Mouse (Mus musculus): ENCODE measurements around the gene Tada2b. TPM values are rescaled to one million over a fixed set of nuclear protein-coding genes. Genes with fewer than 3 reads are reported as not detected.
A peak's percentile ranks its signal among the peaks of the same experiment; 100 is the strongest.

Gene Tada2b
- total RNA-seq (2017) = 3.7 and 7.6 TPM in 2 replicates

DNA sequence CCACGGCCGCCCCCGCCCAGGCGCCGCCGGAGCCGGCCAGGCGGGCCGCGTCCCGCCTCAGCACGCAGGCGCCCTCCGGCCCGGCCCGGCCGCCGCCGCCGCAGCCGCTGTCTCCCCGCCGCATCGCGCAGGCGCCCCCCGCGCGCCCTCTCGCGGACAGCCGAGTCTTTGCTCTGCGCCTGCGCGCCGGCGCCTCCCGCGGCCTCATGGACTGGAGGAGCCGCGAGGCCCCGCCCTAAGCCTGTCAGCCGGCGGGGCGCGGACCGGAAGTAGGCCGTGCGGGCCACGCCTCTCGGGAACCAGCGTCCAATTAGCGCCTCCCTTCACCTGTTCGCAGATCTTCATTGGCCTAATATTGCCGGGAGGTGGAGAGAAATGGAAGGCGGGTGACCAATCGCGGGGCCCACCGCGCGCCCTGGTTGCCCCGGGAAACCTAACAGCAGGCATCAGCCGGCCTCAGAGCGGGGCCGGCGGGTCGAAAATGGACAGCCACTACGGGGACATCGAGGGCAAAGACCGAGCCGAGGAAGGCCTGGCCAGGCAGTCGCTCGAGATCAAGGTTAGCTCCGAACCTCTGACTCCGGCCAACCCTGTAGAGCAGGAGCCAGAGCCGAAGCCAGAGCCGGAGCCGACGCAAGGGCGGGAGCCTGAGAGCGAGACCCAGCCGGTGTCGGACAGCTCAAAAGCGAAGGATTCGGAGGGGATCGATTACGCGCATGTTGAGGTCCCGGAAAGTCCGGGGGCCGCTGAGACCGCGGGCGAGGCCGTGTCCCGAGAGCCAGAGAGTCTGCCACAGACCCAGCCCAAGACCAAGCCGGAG lies at the start of gene Tada2b, which contains the start of gene Ccdc96:
Gene Tada2b (minus strand): TSS at position 115 of the 820 bp plus-strand sequence.
Gene Ccdc96 (plus strand): TSS at position 418 of the 820 bp plus-strand sequence.
- ATAC-seq (replicated peaks in 1 of 2; ENCODE audit: insufficient read depth in 1 of 2, low FRiP score in 2 of 2, low TSS enrichment in 1 of 2, low read depth in 1 of 2, poor library complexity in 2 of 2, severe bottlenecking in 2 of 2) = peak; percentile 86 to 92

DNA sequence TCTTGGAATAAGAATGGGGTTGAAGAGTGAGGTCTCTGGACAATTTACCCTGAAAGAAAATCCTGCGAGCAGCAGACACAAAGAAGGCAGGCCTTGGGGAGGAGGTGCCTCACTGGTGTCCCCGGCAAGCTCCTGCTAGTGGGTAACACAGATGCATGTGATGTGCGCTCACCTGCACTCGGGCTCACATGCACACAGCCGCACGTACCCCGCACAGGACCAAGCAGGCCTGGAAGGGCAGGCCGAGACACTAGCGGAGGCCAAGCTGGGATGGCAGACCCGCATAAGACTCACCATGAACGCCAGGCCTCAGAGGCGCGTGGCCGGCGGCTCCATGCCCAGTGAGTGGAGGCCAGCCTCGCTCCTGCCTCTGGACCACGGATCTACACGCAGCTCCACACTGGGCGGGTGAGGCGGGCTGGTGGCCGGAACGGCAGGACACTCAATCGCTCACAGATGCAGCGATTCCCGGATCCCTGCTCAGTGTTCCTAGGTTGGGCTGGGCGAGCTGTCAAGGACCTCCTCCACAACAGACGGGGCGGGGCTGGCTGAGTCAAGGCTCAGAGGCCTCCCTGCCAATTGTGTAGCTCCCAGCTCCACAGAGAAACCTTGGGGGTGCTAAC lies 46.2 kb upstream of the Tada2b start:
- ATAC-seq (replicated peaks in 1 of 2; ENCODE audit: insufficient read depth in 1 of 2, low FRiP score in 2 of 2, low TSS enrichment in 1 of 2, low read depth in 1 of 2, poor library complexity in 2 of 2, severe bottlenecking in 2 of 2) = peak; percentile 91 to 94

DNA sequence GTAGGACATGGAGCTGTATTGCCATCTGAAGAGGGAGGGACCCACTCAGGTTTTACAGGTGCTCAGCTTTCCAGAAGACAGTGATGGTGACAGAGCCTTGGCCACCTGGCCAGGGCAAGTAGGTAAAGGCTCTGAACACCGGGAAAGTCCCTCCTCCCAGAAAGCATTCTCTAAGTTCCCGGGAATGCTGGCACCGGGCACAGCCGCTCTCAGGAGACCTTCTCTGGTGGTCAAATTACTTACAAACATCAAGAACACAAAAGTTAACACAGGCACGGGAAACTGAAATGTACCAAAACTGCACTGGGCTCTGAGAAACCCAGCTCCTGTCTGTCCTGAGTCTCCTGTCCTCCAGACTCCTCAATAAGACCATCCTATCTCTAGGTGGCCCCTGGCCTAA lies 45.6 kb upstream of the Tada2b start:
- ATAC-seq (replicated peaks in 1 of 2; ENCODE audit: insufficient read depth in 1 of 2, low FRiP score in 2 of 2, low TSS enrichment in 1 of 2, low read depth in 1 of 2, poor library complexity in 2 of 2, severe bottlenecking in 2 of 2) = no peak

DNA sequence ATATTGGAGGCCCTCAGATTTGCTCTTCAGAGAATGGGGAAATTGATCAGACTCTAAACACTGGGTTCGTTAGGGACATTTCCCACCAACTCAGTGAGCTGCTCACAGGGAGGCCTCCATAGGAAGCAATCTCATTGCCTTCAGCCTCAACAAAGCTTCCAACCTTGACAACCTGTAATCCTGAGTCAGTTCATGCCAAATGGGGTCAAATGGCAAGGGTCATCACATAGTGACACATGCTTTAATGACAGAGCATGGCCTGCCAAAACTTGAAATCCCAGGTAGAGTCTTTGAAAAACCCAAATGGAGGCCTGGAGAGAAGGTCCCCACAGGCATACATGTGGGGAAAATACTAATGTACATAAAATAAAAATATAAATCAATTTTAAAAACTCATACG lies 42.8 kb upstream of the Tada2b start:
- no peak for ATAC-seq (replicated peaks in 1 of 2; ENCODE audit: insufficient read depth in 1 of 2, low FRiP score in 2 of 2, low TSS enrichment in 1 of 2, low read depth in 1 of 2, poor library complexity in 2 of 2, severe bottlenecking in 2 of 2)

DNA sequence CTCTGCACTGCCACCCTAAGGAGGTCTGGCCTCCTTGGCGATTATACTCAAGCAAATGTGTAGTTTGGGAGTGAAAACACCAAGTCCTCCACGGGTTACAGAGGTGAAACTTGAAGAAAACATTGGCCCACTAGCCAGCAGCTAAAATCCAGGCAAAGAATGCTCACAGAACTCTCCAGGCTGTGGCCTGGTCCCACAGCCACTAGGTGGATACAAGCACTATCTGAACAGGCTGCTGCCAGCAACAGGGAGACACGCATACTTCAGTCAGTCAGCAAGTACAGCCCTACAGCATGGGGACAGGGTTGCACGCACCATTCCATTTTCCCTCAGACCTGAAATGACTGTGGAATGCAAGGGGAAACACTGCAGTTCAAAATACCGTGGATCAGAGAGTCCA lies 42.2 kb upstream of the Tada2b start:
- no peak for ATAC-seq (replicated peaks in 1 of 2; ENCODE audit: insufficient read depth in 1 of 2, low FRiP score in 2 of 2, low TSS enrichment in 1 of 2, low read depth in 1 of 2, poor library complexity in 2 of 2, severe bottlenecking in 2 of 2)

DNA sequence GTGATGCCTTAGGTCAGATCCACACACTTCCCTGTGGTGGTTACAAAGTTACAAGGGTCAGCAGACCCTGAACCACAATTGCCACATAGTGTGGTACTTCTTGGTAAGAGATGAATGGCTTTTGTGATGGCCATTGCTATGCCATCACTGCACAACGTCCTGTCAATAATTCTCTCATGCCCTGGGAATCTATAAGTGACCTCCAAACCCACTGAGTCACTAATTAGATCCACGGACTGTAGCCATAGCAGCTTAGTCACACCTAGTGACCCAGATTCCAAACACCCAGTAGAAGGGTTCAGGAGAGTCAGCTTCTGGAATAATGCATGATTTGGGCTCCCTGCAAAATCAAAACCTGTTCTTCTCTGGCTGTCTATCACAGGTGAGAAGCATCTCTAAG lies 41.1 kb upstream of the Tada2b start:
- no peak for ATAC-seq (replicated peaks in 1 of 2; ENCODE audit: insufficient read depth in 1 of 2, low FRiP score in 2 of 2, low TSS enrichment in 1 of 2, low read depth in 1 of 2, poor library complexity in 2 of 2, severe bottlenecking in 2 of 2)

DNA sequence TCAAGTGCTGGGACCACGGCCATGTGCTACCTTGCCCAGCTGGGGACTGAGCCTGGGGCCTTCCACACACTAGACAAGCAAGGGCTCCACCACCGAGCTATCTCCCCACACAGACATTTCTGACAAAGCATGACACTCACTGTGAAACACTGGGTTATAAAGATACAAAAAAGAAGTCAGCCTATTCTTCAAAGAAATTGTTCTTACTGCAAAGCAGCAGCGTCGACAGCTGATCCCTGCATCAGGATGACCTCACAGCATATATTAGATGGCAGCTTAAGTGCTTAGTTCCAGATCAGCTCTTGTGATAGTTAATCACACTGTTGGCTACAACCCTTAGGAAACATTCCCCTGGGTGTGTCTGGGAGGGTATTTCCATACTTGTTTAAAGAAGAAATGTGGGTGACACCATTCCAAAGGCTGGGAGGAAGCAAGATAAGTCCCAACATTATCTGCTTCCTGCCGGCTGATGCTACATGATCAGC lies 39.2 kb upstream of the Tada2b start:
- ATAC-seq (replicated peaks in 1 of 2; ENCODE audit: insufficient read depth in 1 of 2, low FRiP score in 2 of 2, low TSS enrichment in 1 of 2, low read depth in 1 of 2, poor library complexity in 2 of 2, severe bottlenecking in 2 of 2) = no peak

DNA sequence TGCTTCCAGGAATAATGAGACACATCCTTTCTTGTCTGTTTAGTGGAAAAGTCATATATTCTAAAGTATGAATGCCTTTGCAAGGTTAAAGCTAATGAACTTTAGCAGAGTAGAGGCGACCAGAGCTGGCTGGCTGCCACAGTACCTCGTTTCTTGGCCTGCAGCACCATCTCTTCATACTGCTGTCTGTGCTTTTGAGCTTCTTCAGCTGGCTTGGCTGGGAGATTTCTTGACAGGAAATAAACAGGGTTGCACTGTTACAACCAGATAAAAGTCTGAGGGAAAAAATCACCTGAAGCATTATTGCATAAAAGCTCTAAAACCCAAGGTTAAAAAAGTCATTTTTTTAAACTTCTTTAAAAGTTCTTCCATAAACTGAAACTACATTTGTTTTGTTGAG lies 38.7 kb upstream of the Tada2b start:
- ATAC-seq (replicated peaks in 1 of 2; ENCODE audit: insufficient read depth in 1 of 2, low FRiP score in 2 of 2, low TSS enrichment in 1 of 2, low read depth in 1 of 2, poor library complexity in 2 of 2, severe bottlenecking in 2 of 2) = no peak

DNA sequence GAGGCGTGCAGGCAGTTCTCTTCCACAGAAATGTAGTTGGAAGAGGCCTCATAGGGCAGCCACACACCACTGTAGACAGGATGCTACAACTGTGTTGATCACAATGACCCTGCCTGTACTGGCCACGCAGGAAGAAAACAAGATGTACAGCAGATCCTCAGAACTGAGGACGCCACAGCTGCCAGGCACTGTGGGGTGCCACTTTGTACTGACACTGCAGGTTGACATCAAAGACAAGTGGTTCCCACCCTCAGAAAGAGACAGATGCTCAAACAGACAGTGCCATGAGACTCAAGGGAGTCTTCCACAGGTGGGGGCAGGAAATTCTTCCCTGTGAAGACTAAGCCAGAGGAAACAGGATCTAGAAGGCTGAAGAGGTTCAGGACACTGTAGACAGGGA lies 35.7 kb upstream of the Tada2b start:
- no peak for ATAC-seq (replicated peaks in 1 of 2; ENCODE audit: insufficient read depth in 1 of 2, low FRiP score in 2 of 2, low TSS enrichment in 1 of 2, low read depth in 1 of 2, poor library complexity in 2 of 2, severe bottlenecking in 2 of 2)

DNA sequence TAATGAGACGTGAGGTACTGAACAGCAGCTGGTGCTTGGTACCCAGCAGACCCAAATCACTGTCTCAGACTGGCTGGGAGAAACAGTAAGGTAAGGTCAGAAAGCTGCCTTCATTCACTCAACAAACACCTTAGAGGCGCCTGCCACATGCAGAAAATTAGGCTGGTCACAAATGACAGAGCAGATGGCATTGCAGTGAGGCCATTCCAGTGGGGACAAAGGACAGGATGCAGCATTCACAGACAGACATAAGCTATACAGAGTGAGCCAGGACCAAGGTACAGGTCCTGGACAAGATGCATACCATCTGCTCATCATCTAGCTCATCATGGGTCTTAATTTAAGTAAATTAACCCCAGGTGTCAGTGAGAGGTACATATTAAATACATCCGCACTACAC lies 33.5 kb upstream of the Tada2b start:
- ATAC-seq (replicated peaks in 1 of 2; ENCODE audit: insufficient read depth in 1 of 2, low FRiP score in 2 of 2, low TSS enrichment in 1 of 2, low read depth in 1 of 2, poor library complexity in 2 of 2, severe bottlenecking in 2 of 2) = no peak

DNA sequence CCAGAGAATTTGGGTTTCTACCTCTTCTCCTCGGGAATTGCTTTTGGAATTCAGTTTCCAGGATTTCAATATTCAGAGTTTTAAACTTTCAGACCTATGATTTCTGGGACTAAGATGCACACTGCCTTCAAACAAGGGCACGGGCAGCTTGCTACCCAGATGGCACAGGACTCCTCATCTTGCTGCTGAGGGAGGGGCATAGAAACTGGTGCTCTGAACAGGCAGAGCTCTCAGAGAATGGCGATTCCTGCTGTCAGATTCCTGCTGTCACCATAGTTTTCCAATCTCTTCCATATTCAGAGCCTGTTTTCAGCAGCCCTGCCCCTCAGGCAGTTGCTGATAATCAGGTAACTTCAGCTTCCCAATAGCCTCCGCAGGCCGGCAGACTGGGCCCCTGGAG lies 31.5 kb upstream of the Tada2b start:
- no peak for ATAC-seq (replicated peaks in 1 of 2; ENCODE audit: insufficient read depth in 1 of 2, low FRiP score in 2 of 2, low TSS enrichment in 1 of 2, low read depth in 1 of 2, poor library complexity in 2 of 2, severe bottlenecking in 2 of 2)

DNA sequence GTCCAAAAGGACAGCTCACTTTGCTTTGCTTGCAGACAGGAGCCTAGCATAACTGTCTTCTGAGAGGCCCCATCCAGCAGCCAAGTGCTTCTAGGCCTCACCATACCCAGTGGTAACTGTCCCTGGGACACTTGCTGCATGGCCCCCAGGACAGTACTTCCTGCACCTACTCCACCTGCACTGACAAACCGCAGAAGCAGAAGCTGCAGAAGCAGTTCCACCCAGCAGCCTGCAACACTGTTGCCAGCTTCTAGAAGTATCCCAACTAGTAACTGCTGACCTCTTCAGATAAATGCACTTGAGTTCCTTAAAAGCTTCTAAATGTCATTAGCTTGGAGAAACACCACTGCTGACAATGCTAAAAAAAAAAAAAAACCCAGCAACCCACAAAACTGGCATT lies 31.0 kb upstream of the Tada2b start:
- ATAC-seq (replicated peaks in 1 of 2; ENCODE audit: insufficient read depth in 1 of 2, low FRiP score in 2 of 2, low TSS enrichment in 1 of 2, low read depth in 1 of 2, poor library complexity in 2 of 2, severe bottlenecking in 2 of 2) = no peak

DNA sequence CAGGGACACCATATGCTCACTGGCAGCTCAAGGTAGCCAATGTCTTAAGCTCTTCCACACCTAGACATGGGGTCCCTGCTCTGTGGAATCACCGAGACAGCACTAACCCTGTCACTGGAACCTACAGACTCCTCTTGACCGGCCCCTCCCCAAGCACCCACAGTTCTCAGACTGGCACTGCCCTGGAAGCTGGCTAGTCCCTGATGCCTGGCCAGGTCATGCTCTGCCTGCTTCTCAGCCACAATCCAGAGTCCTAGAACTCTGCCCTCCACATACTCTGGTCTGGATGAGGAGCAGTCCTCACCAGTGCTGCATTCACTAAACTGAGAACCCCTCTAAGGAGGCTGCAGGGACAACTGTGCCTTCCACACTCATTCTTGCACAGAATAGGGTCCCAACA lies 26.9 kb upstream of the Tada2b start:
- ATAC-seq (replicated peaks in 1 of 2; ENCODE audit: insufficient read depth in 1 of 2, low FRiP score in 2 of 2, low TSS enrichment in 1 of 2, low read depth in 1 of 2, poor library complexity in 2 of 2, severe bottlenecking in 2 of 2) = no peak

DNA sequence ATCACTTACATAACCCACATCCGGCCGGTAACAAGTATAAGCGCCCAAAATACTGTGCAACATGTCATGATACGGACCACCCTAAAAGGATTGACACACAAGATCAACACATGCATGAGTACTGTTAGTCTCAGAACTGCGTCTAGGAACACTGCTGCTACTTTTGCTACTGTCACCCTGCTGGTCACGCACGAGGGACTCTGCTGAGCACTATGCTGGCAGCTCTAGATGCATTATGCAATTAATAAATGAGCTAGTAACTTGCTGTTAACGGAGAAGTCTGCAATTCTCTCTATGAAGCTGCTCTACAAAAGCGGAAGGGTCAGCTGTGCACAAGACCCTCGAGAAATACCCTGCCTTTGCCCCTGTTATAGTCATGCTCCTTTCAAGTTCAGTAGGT lies 24.3 kb upstream of the Tada2b start:
- ATAC-seq (replicated peaks in 1 of 2; ENCODE audit: insufficient read depth in 1 of 2, low FRiP score in 2 of 2, low TSS enrichment in 1 of 2, low read depth in 1 of 2, poor library complexity in 2 of 2, severe bottlenecking in 2 of 2) = no peak

DNA sequence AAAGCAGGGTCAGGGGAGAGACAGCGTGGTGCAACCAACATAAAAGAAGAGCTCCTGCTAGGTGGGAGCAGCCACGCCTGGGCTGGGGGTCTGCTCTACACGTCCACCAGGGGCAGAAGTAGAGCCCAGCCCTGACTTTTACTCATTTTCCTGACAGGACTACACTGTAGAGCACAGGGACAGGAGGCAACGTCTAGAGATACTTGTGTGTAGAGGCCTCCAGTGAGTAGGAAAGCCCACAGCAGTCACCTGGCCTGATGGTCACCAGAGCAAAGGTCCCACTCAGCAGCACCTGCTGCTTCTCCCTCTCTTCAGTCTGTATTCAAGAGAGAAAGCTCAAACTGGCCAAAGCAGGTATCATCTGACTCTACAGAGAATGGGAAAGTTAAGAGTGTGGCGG lies 21.6 kb upstream of the Tada2b start:
- no peak for ATAC-seq (replicated peaks in 1 of 2; ENCODE audit: insufficient read depth in 1 of 2, low FRiP score in 2 of 2, low TSS enrichment in 1 of 2, low read depth in 1 of 2, poor library complexity in 2 of 2, severe bottlenecking in 2 of 2)

DNA sequence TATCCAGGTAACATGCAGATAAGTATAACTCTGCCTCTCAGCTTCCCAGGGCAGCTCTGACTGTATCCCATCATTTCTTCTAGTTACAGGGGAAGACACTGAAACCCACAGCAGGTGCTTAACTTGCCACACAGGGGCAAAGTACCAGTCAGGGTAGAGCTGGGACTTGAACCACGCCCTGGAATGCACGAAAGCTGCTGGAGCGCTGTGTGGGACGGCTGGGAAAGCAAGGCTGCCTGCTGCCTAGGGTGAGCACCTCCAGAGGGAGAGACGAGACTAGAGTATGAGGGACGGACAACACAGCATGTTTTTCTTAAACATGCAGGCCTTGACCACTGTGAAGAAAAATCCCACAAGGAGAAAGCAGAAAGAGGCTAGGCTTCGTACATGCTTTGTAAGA lies 21.1 kb upstream of the Tada2b start:
- no peak for ATAC-seq (replicated peaks in 1 of 2; ENCODE audit: insufficient read depth in 1 of 2, low FRiP score in 2 of 2, low TSS enrichment in 1 of 2, low read depth in 1 of 2, poor library complexity in 2 of 2, severe bottlenecking in 2 of 2)

DNA sequence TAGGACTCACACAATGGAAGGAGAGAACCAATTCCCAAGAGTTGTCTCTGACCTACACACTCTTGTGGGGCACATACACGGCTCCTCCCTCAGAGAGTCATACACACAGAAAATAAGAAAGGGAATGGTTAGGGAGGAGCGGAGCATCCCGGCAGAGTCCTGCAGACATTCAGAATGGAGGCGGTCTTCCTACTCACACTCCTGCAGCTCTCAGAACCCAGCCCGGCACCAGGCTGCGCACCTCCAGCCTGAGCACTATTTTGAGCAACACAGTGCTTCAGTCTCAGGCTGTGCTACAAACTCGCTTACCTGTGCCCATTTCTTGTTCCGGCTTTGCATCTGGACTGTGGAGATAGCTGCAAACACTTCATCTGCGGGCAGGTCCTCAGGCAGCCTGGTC lies 10.6 kb upstream of the Tada2b start:
- ATAC-seq (replicated peaks in 1 of 2; ENCODE audit: insufficient read depth in 1 of 2, low FRiP score in 2 of 2, low TSS enrichment in 1 of 2, low read depth in 1 of 2, poor library complexity in 2 of 2, severe bottlenecking in 2 of 2) = no peak

DNA sequence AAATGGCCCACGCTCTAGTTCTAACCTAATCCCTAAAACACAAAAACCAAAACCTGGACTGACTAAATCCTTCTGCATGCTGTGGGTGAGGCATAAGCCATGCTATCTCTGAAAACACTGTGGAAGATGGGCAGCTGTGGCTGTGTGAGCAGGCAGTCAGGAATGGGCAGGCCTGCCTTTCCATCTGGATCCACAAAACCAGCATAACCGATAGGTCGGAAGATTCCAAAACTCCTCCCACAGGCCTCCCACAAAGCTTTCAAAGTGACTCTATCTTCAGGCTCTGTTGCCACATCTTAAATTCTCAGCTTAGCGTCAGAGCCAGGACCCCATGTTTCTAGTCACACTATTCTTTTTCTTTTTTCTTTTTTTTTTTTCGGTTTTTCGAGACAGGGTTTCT lies 9.8 kb upstream of the Tada2b start:
- no peak for ATAC-seq (replicated peaks in 1 of 2; ENCODE audit: insufficient read depth in 1 of 2, low FRiP score in 2 of 2, low TSS enrichment in 1 of 2, low read depth in 1 of 2, poor library complexity in 2 of 2, severe bottlenecking in 2 of 2)

DNA sequence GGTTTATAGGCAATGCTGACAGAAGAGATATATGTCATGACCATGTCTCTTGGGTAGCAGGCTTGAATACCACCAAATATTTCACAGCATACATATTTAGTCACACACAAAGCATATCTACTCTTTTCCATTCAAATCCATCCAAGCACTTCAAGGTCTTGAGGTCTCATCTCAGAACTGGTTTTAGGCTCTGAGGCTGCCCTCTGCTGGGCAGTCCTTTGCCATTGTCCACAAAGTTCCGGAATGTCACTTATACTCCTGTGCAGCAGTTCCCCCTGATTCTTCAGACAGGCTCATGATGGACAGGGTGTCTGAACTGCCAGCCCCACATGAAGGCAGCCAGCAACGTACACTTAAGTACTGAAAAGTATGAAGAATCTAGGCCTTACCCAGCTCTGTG lies 5.1 kb upstream of the Tada2b start:
- ATAC-seq (replicated peaks in 1 of 2; ENCODE audit: insufficient read depth in 1 of 2, low FRiP score in 2 of 2, low TSS enrichment in 1 of 2, low read depth in 1 of 2, poor library complexity in 2 of 2, severe bottlenecking in 2 of 2) = no peak

Data from hematopoietic stem cell, adult 5-6 weeks (primary cell).